Mouse (Mus musculus) bone marrow, adult 2 months (tissue): Measurements from ENCODE around the gene Mgat5. TPM values are rescaled to one million over a fixed set of nuclear protein-coding genes. Genes with fewer than 3 reads are reported as not detected.

Source experiments
- H3K27ac ChIP-seq: fragments of 200-500 bp; 2 replicates; pipeline ENCODE4 v1.5.1; 2012; ENCODE audit warnings: low read depth, mild to moderate bottlenecking, control low read depth, inconsistent platforms, low read length; ENCODE audit not compliant: control insufficient read depth, poor library complexity, insufficient read depth
- H3K4me1 ChIP-seq: fragments of 200-500 bp; 2 replicates; pipeline ENCODE4 v1.6.1; 2011; ENCODE audit warnings: low read length; ENCODE audit not compliant: control insufficient read depth, insufficient read depth
- H3K4me3 ChIP-seq: fragments of 200-500 bp; replicated peaks from 2 replicates; pipeline ENCODE3; 2011; ENCODE audit warnings: mild to moderate bottlenecking, low read depth, low read length, control low read depth; ENCODE audit not compliant: control insufficient read depth
- CTCF ChIP-seq: fragments of 200-500 bp; IDR thresholded peaks from 2 replicates; pipeline ENCODE4 v1.5.1; 2011; ENCODE audit warnings: low read length, control low read depth; ENCODE audit not compliant: control insufficient read depth, insufficient read depth
- POLR2A ChIP-seq: fragments of 200-500 bp; IDR thresholded peaks from 2 replicates; pipeline ENCODE4 v1.6.1; 2011; ENCODE audit warnings: low read depth, mild to moderate bottlenecking, control low read depth, low read length, borderline replicate concordance; ENCODE audit not compliant: control insufficient read depth
- WGBS: fragments of 180-500 bp; shearing (Covaris S2); methylation state at CpG from one replicate; pipeline ENCODE4 v1.1.7; 2018; 5-methylcytosine and 5-hydroxymethylcytosine counted together
- polyA plus RNA-seq: library from polyadenylated mRNA; stranded (reverse); fragments of >200 nt; gene quantifications from 2 replicates; pipeline ENCODE4 v1.2.4, GENCODE M21; 2011; ENCODE audit warnings: low replicate concordance; ENCODE audit not compliant: missing spikeins, insufficient read depth, insufficient read length

Mgat5 gene
- polyA plus RNA-seq, 1 experiment = 9.7 TPM

DNA sequence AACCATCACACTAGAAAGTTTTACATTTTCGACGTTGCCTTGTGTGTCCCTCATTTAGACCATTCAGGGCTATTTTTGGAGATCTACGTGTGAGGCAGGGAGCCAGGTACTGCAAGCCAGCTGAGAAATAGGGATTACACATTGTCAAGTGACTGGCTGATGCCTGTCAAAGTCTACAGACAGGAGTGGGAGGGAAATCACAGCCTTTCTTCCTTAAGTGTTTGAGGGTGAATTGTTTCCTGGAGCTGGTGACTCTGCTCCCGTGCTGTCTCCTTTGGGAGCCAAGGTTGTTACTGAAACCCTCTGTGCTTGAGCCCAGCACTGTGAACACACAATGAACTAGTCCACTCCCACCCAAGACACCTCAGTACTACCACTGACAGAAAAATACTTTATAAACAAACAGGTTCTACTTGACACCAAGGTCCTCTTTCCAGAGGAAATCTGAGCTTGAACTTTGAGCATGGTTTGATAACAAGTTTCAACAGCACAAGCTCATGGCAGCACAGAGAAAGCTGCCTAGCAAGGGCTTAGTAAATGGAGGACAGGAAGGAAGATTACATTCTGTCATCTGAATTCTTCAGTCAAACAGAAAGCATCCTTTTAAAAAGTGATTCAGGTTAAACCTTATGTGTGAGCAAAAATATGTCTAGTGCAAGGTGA is 147.4 kb downstream of the Mgat5 start:
- Histone ChIP-seq H3K4me1 (peaks cover 1% of the 10 kb centered on the region; the same call in 1 of the 2 replicates), H3K4me3 (no peak overlapping the region), H3K27ac (no peak overlapping the region)
- no peak for TF ChIP-seq POLR2A
- no peak for TF ChIP-seq CTCF
- WGBS = 78% methylated on average over 4 of the region's 4 CpGs

DNA sequence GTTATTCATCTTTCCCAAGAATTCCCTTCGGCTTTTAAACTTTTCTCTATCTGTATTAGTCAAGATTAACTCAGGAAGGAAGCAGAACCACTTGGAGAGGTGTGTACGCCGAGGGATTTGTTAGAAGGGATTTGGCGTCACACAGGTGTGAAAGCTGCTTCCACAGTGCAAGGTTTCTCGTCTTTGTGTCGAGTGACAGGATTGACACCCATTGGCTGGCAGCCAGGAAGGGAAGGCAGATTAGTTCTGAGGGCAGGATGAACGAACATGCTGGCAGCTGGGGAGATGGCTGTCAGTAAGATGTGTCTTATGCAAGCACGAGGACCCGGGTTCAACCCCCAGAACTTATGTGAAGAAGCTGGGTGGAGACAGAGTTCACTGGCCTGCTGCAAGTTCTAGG is 148.6 kb downstream of the Mgat5 start:
- Histone ChIP-seq H3K4me1 (no peaks in the 10 kb centered on the region), H3K27ac (no peak overlapping the region), H3K4me3 (no peak overlapping the region)
- TF ChIP-seq CTCF = no peak
- no peak for TF ChIP-seq POLR2A
- WGBS = 63% methylated on average over 9 of the region's 9 CpGs

DNA sequence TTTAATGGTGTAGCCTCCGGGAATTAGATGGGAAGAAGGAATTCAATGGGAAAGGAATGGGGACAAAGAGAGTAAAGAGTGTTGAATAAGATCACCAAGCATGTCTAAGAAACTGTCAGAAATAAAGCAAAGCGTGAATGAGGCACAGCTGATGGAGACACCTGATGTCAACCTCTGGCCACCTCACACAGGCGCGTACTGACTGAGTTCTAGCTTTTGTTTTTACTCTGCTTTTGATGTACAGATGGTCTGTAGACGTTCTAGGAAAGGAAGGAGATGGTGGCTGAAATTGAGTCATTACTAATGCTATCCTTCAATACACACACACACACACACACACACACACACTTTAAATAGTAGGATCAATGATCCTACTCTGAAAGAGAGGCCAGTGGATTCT is 149.3 kb downstream of the Mgat5 start:
- WGBS = 87% methylated on average over 5 of the region's 5 CpGs
- H3K27ac ChIP-seq = no peak overlapping the region
- no peak overlapping the region for H3K4me3 ChIP-seq
- H3K4me1 ChIP-seq = no peaks in the 10 kb centered on the region
- TF ChIP-seq POLR2A (no peak), CTCF (no peak)

DNA sequence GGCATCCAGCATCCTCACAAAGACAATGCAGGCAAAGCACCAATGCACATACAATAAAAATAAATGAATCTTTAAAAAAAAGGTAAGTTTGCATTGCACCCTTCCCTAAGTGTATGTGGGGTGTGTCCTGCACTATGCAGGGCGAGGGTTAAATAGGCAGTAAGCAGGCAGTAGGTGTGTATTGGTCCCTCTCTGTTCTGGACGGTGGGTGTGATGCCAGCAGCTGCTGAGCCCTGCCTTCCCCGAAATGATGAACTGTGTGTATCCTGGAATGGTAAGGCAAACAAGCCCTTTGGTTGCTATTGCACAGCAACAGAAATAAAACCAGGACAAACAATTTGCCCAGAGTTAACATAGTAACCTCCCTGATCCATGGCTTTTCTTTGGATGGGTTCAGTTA is 150.2 kb downstream of the Mgat5 start:
- Histone ChIP-seq H3K4me1 (no peaks in the 10 kb centered on the region), H3K27ac (no peak overlapping the region), H3K4me3 (no peak overlapping the region)
- 78% methylated on average over 3 of the region's 3 CpGs for WGBS
- TF ChIP-seq CTCF = no peak
- no peak for TF ChIP-seq POLR2A

DNA sequence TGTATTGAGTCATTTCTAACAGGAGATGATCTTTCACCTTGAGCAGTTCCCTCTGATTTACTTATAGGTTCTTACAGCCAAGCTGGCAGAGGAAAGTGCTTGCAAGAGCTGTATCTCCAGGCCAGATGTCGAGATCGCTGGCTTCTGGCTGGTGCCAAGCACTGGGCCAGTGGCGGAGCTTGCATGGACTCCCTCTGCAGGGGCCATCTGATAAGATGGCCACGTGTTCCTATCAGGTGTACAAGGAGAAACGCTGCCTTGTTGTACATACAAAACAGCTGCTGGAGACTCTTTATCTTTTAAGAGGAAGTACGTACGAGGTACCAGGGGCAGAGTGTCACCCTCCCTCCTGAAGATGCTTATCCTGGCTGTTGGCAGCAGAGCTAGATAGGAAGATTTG is 158.8 kb downstream of the Mgat5 start:
- Histone ChIP-seq H3K27ac (no peak overlapping the region), H3K4me3 (no peak overlapping the region), H3K4me1 (peaks cover 2% of the 10 kb centered on the region; the same call in 1 of the 2 replicates)
- 48% methylated on average over 7 of the region's 7 CpGs for WGBS
- TF ChIP-seq POLR2A (no peak), CTCF (no peak)

DNA sequence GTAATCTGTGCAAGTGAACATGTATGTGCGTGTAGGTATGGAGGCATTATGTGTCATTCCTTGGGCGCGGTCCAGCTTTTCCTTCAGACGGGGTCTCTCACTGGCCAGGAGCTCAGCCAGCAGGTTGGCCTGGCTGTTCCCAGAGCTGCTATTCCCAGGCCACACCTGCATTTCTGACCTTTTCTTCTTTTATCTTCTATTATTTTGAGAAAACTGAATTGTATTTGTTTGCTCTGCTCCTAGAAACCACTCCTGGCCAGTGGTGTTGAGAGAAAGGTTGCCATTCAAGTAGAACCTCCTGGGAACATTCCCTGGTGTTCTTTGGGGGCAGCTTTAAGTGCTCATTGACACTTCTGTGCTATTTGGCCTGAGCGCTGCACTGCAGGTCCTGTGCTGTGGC is 160.9 kb downstream of the Mgat5 start:
- TF ChIP-seq CTCF (no peak), POLR2A (no peak)
- 93% methylated on average over 5 of the region's 5 CpGs for whole genome bisulfite sequencing
- Histone ChIP-seq H3K27ac (no peak overlapping the region), H3K4me3 (no peak overlapping the region), H3K4me1 (no peaks in the 10 kb centered on the region; the same call in 1 of the 2 replicates)

DNA sequence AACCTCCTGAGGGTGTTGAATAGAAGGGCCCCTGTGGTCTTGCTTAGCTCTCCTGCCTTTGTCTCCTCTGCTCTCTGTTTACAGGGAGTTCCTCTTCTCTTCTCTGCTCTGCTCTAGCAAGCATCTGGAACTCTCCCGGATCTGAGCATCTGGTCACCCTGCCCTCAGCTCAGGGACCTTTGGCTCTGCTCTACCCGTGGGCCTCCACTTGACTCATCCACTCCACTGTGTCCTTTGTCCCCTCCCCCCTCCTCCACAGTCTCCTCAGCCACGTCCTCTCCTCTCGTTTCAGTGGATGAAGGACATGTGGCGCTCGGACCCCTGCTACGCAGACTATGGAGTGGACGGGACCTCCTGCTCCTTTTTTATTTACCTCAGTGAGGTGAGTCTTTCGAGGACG is 161.3 kb downstream of the Mgat5 start:
- Histone ChIP-seq H3K27ac (no peak overlapping the region), H3K4me3 (no peak overlapping the region), H3K4me1 (no peaks in the 10 kb centered on the region; the same call in 1 of the 2 replicates)
- no peak for TF ChIP-seq CTCF
- TF ChIP-seq POLR2A = no peak
- WGBS = 86% methylated on average over 10 of the region's 10 CpGs

DNA sequence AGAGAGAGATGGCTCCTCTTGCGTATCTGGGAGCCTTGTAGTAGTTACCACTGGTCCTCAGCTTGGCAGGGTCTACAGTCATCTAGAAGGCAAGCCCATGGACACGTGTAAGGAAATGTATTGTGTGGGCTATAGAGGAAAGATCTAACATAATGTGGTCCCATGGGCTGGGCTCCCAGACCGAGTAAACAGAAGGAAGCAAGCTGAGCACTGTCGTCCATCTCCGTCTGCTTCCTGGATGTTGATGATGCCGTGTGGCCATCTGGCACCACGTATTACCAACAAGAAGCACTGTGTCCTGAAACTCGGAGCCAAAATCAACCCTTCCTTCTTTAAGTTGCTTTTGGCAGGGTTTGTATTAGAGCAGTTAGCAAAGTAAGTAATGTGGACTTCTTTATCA is 163.7 kb downstream of the Mgat5 start:
- Histone ChIP-seq H3K4me3 (no peak overlapping the region), H3K27ac (no peak overlapping the region), H3K4me1 (no peaks in the 10 kb centered on the region; the same call in 1 of the 2 replicates)
- WGBS = 84% methylated on average over 8 of the region's 8 CpGs
- TF ChIP-seq POLR2A (no peak), CTCF (no peak)

DNA sequence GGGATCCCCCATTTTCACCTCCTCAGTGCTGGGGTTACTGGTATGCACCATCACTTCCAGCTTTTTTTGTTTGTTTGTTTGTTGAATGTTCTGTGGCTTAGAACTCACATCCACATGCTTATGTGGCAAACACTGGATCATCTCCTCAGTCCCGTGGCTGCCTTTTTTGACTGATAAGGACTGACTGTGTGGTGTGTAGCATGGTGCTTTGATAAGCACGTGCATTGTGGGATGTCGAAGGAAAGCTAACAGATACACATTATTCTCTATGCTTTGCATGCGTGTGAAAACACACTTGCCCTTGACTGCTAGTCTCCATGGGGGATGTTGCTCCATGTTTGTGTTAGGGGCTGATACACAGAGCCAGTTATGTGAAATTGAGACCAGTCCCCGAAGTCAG is 164.7 kb downstream of the Mgat5 start:
- Histone ChIP-seq H3K27ac (no peak overlapping the region), H3K4me3 (no peak overlapping the region), H3K4me1 (no peaks in the 10 kb centered on the region; the same call in 1 of the 2 replicates)
- 65% methylated on average over 5 of the region's 5 CpGs for WGBS
- TF ChIP-seq CTCF (no peak), POLR2A (no peak)
